In the genomic region with DNA sequence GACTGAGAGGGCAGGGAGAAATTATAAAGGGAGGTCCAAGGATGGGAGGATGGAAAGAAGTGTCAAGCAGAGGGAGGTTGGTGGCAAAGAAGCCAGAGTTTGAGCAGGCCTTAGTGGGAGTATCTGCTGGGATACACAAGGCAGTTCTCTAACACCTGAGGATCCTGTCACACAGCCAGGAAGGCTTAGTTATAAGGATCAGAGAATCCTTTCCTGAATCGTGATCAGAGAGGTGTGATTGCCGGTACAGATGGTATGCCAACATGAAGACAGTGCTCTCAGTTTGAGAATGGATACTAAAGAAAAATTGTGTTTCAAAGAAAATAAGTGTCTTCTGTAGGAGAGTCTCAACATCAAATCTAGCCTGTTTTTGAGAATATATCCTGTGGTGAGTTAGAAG, we compare ENCODE assay signal across 25 mouse cellular contexts. TPM values are rescaled to one million over a fixed set of nuclear protein-coding genes. Genes with fewer than 3 reads are reported as not detected.
DNase-seq lines count a peak whose midpoint lies in the region; ATAC-seq lines count a peak whose summit lies in the region.
"Had no signal": no experiment of that assay in that cellular context is flagged by ENCODE, and none has a peak within 500 bp of the region (broad histone marks: within the 10 kb centered on the region; RNA-seq: fewer than 3 reads in every experiment).

No protein-coding gene starts in this region.

- no peaks in the 10 kb centered on the region for H3K4me1 ChIP-seq in heart, embryonic 10.5 days

- H3K27ac ChIP-seq in heart, embryonic 10.5 days = no peak overlapping the region

- H3K4me3 ChIP-seq in heart, embryonic 10.5 days = no peak overlapping the region

- H3K9me3 ChIP-seq in heart, embryonic 10.5 days = no peaks in the 10 kb centered on the region
- H3K9me3 ChIP-seq: G1E had no signal

- no peaks in the 10 kb centered on the region for H3K27me3 ChIP-seq in heart, embryonic 10.5 days (ENCODE audit: insufficient read depth, poor library complexity, severe bottlenecking)
- H3K27me3 ChIP-seq: CH12.LX had no signal

- WGBS in heart, embryonic 10.5 days = 81% methylated on average over 2 of the region's 2 CpGs

- no peak for DNase-seq in frontal cortex, postnatal 14 days (ENCODE audit: low spot score in 2 of 2)
- DNase-seq in heart, embryonic 10.5 days (ENCODE audit: low spot score) = peak; percentile 22
- no peak for DNase-seq in heart, postnatal 4 days
- peak; percentile 70 for DNase-seq in brain, adult 2 months (ENCODE audit: low read depth, low spot score)
- DNase-seq in telencephalon, adult 2 months (ENCODE audit: low read depth, low spot score) = peak; percentile 64
- no peak for DNase-seq in Muller cell, postnatal 12 days (ENCODE audit: inconsistent ontology term)
- DNase-seq in adrenal gland, adult 8-10 months = no peak
- DNase-seq: adrenal gland, adult 2 months; adrenal gland, postnatal 10 days; adrenal gland, postnatal 14 days; adrenal gland, postnatal 25 days; adrenal gland, postnatal 36 days; B cell, adult 2 months; cerebellum, adult 11 months; cerebellum, adult 11-12 months; cerebellum, adult 18-20 months; cerebellum, adult 2 months; cerebellum, adult 8-10 months had no signal

- ATAC-seq in frontal cortex, adult (ENCODE audit: low TSS enrichment) = peak; percentile 84
- ATAC-seq: activated CD4-positive, CD25-positive, alpha-beta regulatory T cell, adult 4 months; CD4-positive, CD25-positive, alpha-beta regulatory T cell, adult 4 months; Patski had no signal

- H3K36me3 ChIP-seq in heart, embryonic 10.5 days = no peaks in the 10 kb centered on the region

RNA-seq across cellular contexts. Expression of gene Raet1d, which starts 37.5 kb away (rescaled TPM):
- 14.8 and 19.3 TPM in 2 replicates for polyA plus RNA-seq in heart, embryonic 10.5 days (2016; fragmentation: Nextera tagmentation; extraction: Ambion mirVana)
- under 1 TPM; 0.24 to 0.72 TPM for total RNA-seq in heart, postnatal 4 days (2021)
- not detected for total RNA-seq in adrenal gland, adult 8-10 months (2022)
- total RNA-seq: adrenal gland, adult 18-20 months; adrenal gland, postnatal 36 days; G1E had no signal
- polyA plus RNA-seq: adrenal gland, adult 2 months; cerebellum, adult 2 months; G1E had no signal

Comparison
In these comparisons a context has a peak if more than half of its experiments do, and no peak if none do; other contexts are left out.
1. DNase-seq: peak in heart, embryonic 10.5 days (single experiment), brain, adult 2 months (single experiment) and telencephalon, adult 2 months (single experiment); none in frontal cortex, postnatal 14 days (0 of 2), heart, postnatal 4 days (single experiment), Muller cell, postnatal 12 days (single experiment) and adrenal gland, adult 8-10 months (single experiment).